Comparison of ENCODE assay signal across 12 mouse cellular contexts in the genomic region with DNA sequence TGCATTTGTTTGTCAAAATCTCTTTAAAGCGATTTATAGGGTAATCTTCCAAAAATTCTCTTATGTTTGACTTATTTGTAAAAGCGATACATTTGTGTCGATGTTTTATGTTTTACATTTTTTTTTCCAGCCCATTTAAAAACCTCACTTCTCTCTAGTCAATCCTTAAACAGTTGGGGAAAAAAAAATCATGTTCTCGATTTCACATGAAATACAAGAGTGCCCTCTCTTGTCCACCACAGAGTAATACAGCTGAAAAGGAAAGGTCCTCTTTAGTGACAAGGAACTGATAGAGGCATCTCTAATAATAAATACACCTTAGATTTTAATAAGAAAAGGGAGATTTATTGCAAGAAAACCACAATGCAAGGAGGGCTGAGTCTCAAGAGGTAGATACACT.
DNase-seq lines count a peak whose midpoint lies in the region; ATAC-seq and TF ChIP-seq lines count a peak whose summit lies in the region.
"Had no signal": no experiment of that assay in that cellular context is flagged by ENCODE, and none has a peak within 500 bp of the region (broad histone marks: within the 10 kb centered on the region; RNA-seq: fewer than 3 reads in every experiment).

No protein-coding gene starts in this region.

- no peaks in the 10 kb centered on the region for H3K27me3 ChIP-seq in embryonic facial prominence, embryonic 11.5 days (ENCODE audit: control insufficient read depth, insufficient read depth, low read length)
- H3K27me3 ChIP-seq in embryonic facial prominence, embryonic 10.5 days (replicated peaks; ENCODE audit: low read depth, poor library complexity, severe bottlenecking) = no peaks in the 10 kb centered on the region
- H3K27me3 ChIP-seq in liver, postnatal 0 days (ENCODE audit: insufficient read depth, low read length) = no peaks in the 10 kb centered on the region
- H3K27me3 ChIP-seq: embryonic facial prominence, embryonic 12.5 days; hindbrain, embryonic 15.5 days; neural tube, embryonic 12.5 days had no signal

- H3K4me3 ChIP-seq in embryonic facial prominence, embryonic 11.5 days (ENCODE audit: low read depth, low read length) = no peak overlapping the region
- no peak overlapping the region for H3K4me3 ChIP-seq in embryonic facial prominence, embryonic 10.5 days
- no peak overlapping the region for H3K4me3 ChIP-seq in liver, postnatal 0 days (ENCODE audit: low read depth, low read length)
- H3K4me3 ChIP-seq: embryonic facial prominence, embryonic 12.5 days; hindbrain, embryonic 15.5 days; neural tube, embryonic 12.5 days had no signal

- WGBS in embryonic facial prominence, embryonic 11.5 days = 28% methylated on average over 4 of the region's 4 CpGs
- WGBS in embryonic facial prominence, embryonic 10.5 days = 41% methylated on average over 4 of the region's 4 CpGs
- 30% methylated on average over 4 of the region's 4 CpGs for WGBS in liver, postnatal 0 days (ENCODE audit: insufficient replicate concordance)

- H3K9me3 ChIP-seq in embryonic facial prominence, embryonic 11.5 days (replicated peaks; ENCODE audit: control insufficient read depth, low read length) = no peaks in the 10 kb centered on the region
- H3K9me3 ChIP-seq in embryonic facial prominence, embryonic 10.5 days = no peaks in the 10 kb centered on the region
- H3K9me3 ChIP-seq in liver, postnatal 0 days (ENCODE audit: low read length) = no peaks in the 10 kb centered on the region
- H3K9me3 ChIP-seq: embryonic facial prominence, embryonic 12.5 days; hindbrain, embryonic 15.5 days; neural tube, embryonic 12.5 days had no signal

- peak; percentile 78 for DNase-seq in embryonic facial prominence, embryonic 11.5 days (ENCODE audit: low spot score)
- no peak for DNase-seq in embryonic facial prominence, embryonic 10.5 days (ENCODE audit: low spot score)
- no peak for DNase-seq in liver, postnatal 0 days
- no peak for DNase-seq in liver
- peak; percentile 55 for DNase-seq in brain, adult 2 months (ENCODE audit: low read depth, low spot score)
- DNase-seq in retina, embryonic 14.5 days (ENCODE audit: low spot score) = peak; percentile 76
- DNase-seq in spleen, adult 18-20 months = no peak
- DNase-seq in cerebellum, postnatal 4 days (ENCODE audit: low spot score in 2 of 2) = no peak
- DNase-seq: adrenal gland, postnatal 25 days had no signal

- no peak overlapping the region for H3K4me2 ChIP-seq in embryonic facial prominence, embryonic 11.5 days (ENCODE audit: low read depth, low read length)
- H3K4me2 ChIP-seq in liver, postnatal 0 days (ENCODE audit: low read depth, low read length) = no peak overlapping the region
- H3K4me2 ChIP-seq: embryonic facial prominence, embryonic 12.5 days; hindbrain, embryonic 15.5 days; neural tube, embryonic 12.5 days had no signal

- ATAC-seq in embryonic facial prominence, embryonic 11.5 days (replicated peaks; ENCODE audit: insufficient number of reproducible peaks, low FRiP score, low TSS enrichment, low read depth) = no peak
- no peak for ATAC-seq in liver, postnatal 0 days

- H3K27ac ChIP-seq in embryonic facial prominence, embryonic 11.5 days (replicated peaks; ENCODE audit: low read depth, low read length) = no peak overlapping the region
- no peak overlapping the region for H3K27ac ChIP-seq in embryonic facial prominence, embryonic 10.5 days (replicated peaks)
- no peak overlapping the region for H3K27ac ChIP-seq in liver, postnatal 0 days (ENCODE audit: low read depth)
- H3K27ac ChIP-seq: hindbrain, embryonic 15.5 days; neural tube, embryonic 12.5 days had no signal

- peak; percentile 62 for TF ChIP-seq CTCF in liver, postnatal 0 days (IDR thresholded peaks at IDR 0.05; ENCODE audit: low read depth)

- no peaks in the 10 kb centered on the region for H3K36me3 ChIP-seq in embryonic facial prominence, embryonic 11.5 days (replicated peaks; ENCODE audit: control insufficient read depth, insufficient read depth, low read depth, low read length)
- no peaks in the 10 kb centered on the region for H3K36me3 ChIP-seq in embryonic facial prominence, embryonic 10.5 days (replicated peaks)
- no peaks in the 10 kb centered on the region for H3K36me3 ChIP-seq in liver, postnatal 0 days (replicated peaks; ENCODE audit: insufficient read depth, low read length)
- H3K36me3 ChIP-seq: embryonic facial prominence, embryonic 12.5 days; hindbrain, embryonic 15.5 days; neural tube, embryonic 12.5 days had no signal

- no peak overlapping the region for H3K9ac ChIP-seq in embryonic facial prominence, embryonic 11.5 days (replicated peaks; ENCODE audit: low read length)
- H3K9ac ChIP-seq in liver, postnatal 0 days (replicated peaks) = no peak overlapping the region
- H3K9ac ChIP-seq: embryonic facial prominence, embryonic 12.5 days; hindbrain, embryonic 15.5 days; neural tube, embryonic 12.5 days had no signal

- no peak for TF ChIP-seq EP300 in liver, postnatal 0 days (IDR thresholded peaks at IDR 0.05; ENCODE audit: low read depth)

- peaks cover 2% of the 10 kb centered on the region; the same call in 1 of the 2 replicates for H3K4me1 ChIP-seq in embryonic facial prominence, embryonic 11.5 days (ENCODE audit: control insufficient read depth, insufficient read depth, low read length)
- peaks cover 27% of the 10 kb centered on the region for H3K4me1 ChIP-seq in embryonic facial prominence, embryonic 10.5 days
- H3K4me1 ChIP-seq in liver, postnatal 0 days (ENCODE audit: insufficient read depth) = no peaks in the 10 kb centered on the region
- H3K4me1 ChIP-seq: hindbrain, embryonic 15.5 days; neural tube, embryonic 12.5 days had no signal

Comparison
In these comparisons a context has a peak if more than half of its experiments do, and no peak if none do; other contexts are left out.
1. DNase-seq: peak in embryonic facial prominence, embryonic 11.5 days (single experiment), brain, adult 2 months (single experiment) and retina, embryonic 14.5 days (single experiment); none in embryonic facial prominence, embryonic 10.5 days (single experiment), liver, postnatal 0 days (single experiment), liver (single experiment), spleen, adult 18-20 months (0 of 2) and cerebellum, postnatal 4 days (0 of 2).